23 mouse cellular contexts compared by ENCODE assay signal in genomic region chr15:4315897-4316296, GRCm38 (mm10). TPM values are rescaled to one million over a fixed set of nuclear protein-coding genes. Genes with fewer than 3 reads are reported as not detected.
A peak's percentile ranks its signal among the peaks of the same experiment; 100 is the strongest.
DNase-seq lines count a peak whose midpoint lies in the region; ATAC-seq and TF ChIP-seq lines count a peak whose summit lies in the region.
"Had no signal": no experiment of that assay in that cellular context is flagged by ENCODE, and none has a peak within 500 bp of the region (broad histone marks: within the 10 kb centered on the region; RNA-seq: fewer than 3 reads in every experiment).

No protein-coding gene starts in this region.

- H3K9me3 ChIP-seq in hindbrain, embryonic 16.5 days (ENCODE audit: control insufficient read depth, low read length) = no peaks in the 10 kb centered on the region
- H3K9me3 ChIP-seq in hindbrain, embryonic 14.5 days (ENCODE audit: control insufficient read depth, low read length) = no peaks in the 10 kb centered on the region
- H3K9me3 ChIP-seq in midbrain, embryonic 14.5 days (ENCODE audit: control insufficient read depth, low read length) = no peaks in the 10 kb centered on the region
- H3K9me3 ChIP-seq in midbrain, embryonic 11.5 days (ENCODE audit: control insufficient read depth, low read length) = no peaks in the 10 kb centered on the region
- H3K9me3 ChIP-seq: forebrain, embryonic 15.5 days; limb, embryonic 15.5 days; liver, embryonic 15.5 days; stomach, embryonic 15.5 days had no signal

- H3K9ac ChIP-seq in hindbrain, embryonic 16.5 days (ENCODE audit: low read depth, low read length) = no peak overlapping the region
- H3K9ac ChIP-seq in hindbrain, embryonic 14.5 days = no peak overlapping the region
- no peak overlapping the region for H3K9ac ChIP-seq in midbrain, embryonic 14.5 days (replicated peaks; ENCODE audit: low read length)
- H3K9ac ChIP-seq in midbrain, embryonic 11.5 days (ENCODE audit: low read length) = no peak overlapping the region
- H3K9ac ChIP-seq: forebrain, embryonic 15.5 days; limb, embryonic 15.5 days; liver, embryonic 15.5 days; stomach, embryonic 15.5 days had no signal

- H3K4me1 ChIP-seq in hindbrain, embryonic 16.5 days (ENCODE audit: control insufficient read depth, insufficient read depth, low read depth, low read length) = no peaks in the 10 kb centered on the region
- no peaks in the 10 kb centered on the region for H3K4me1 ChIP-seq in hindbrain, embryonic 14.5 days (replicated peaks; ENCODE audit: control insufficient read depth, insufficient read depth, low read length)
- no peaks in the 10 kb centered on the region for H3K4me1 ChIP-seq in midbrain, embryonic 14.5 days (ENCODE audit: control insufficient read depth, insufficient read depth, low read length)
- H3K4me1 ChIP-seq in midbrain, embryonic 11.5 days (ENCODE audit: control insufficient read depth, insufficient read depth, low read length) = no peaks in the 10 kb centered on the region
- H3K4me1 ChIP-seq: forebrain, embryonic 15.5 days; liver, embryonic 15.5 days; stomach, embryonic 15.5 days had no signal

- no peak overlapping the region for H3K27ac ChIP-seq in hindbrain, embryonic 16.5 days (ENCODE audit: low read depth, low read length)
- no peak overlapping the region for H3K27ac ChIP-seq in hindbrain, embryonic 14.5 days
- H3K27ac ChIP-seq in midbrain, embryonic 14.5 days (replicated peaks; ENCODE audit: low read depth, low read length) = no peak overlapping the region
- no peak overlapping the region for H3K27ac ChIP-seq in midbrain, embryonic 11.5 days (ENCODE audit: low read depth, low read length)
- H3K27ac ChIP-seq: forebrain, embryonic 15.5 days; heart, adult 2 months; hindbrain, postnatal 0 days; limb, embryonic 15.5 days; liver, embryonic 15.5 days; stomach, embryonic 15.5 days had no signal

- H3K4me2 ChIP-seq in hindbrain, embryonic 16.5 days (ENCODE audit: low read length) = no peak overlapping the region
- no peak overlapping the region for H3K4me2 ChIP-seq in hindbrain, embryonic 14.5 days (replicated peaks)
- H3K4me2 ChIP-seq in midbrain, embryonic 14.5 days (ENCODE audit: low read length) = no peak overlapping the region
- H3K4me2 ChIP-seq in midbrain, embryonic 11.5 days = no peak overlapping the region
- H3K4me2 ChIP-seq: forebrain, embryonic 15.5 days; limb, embryonic 15.5 days; liver, embryonic 15.5 days; stomach, embryonic 15.5 days had no signal

- no peaks in the 10 kb centered on the region for H3K36me3 ChIP-seq in hindbrain, embryonic 16.5 days (ENCODE audit: control insufficient read depth, insufficient read depth, low read length)
- no peaks in the 10 kb centered on the region for H3K36me3 ChIP-seq in hindbrain, embryonic 14.5 days (replicated peaks; ENCODE audit: control insufficient read depth, insufficient read depth)
- no peaks in the 10 kb centered on the region for H3K36me3 ChIP-seq in midbrain, embryonic 14.5 days (ENCODE audit: control insufficient read depth, insufficient read depth, low read length)
- H3K36me3 ChIP-seq in midbrain, embryonic 11.5 days (ENCODE audit: control insufficient read depth, insufficient read depth, low read length) = no peaks in the 10 kb centered on the region
- H3K36me3 ChIP-seq: forebrain, embryonic 15.5 days; limb, embryonic 15.5 days; liver, embryonic 15.5 days; stomach, embryonic 15.5 days had no signal

- DNase-seq in embryo, embryonic 11 days = peak; percentile 2
- no peak for DNase-seq in embryo, embryonic 10 days (ENCODE audit: low spot score)
- no peak for DNase-seq in hindbrain, embryonic 14.5 days (ENCODE audit: low spot score)
- peak; percentile 4 for DNase-seq in midbrain, embryonic 14.5 days
- DNase-seq in midbrain, embryonic 11.5 days (ENCODE audit: low spot score, missing footprints) = no peak
- DNase-seq in brain, embryonic 14.5 days (ENCODE audit: low read depth) = peak; percentile 37
- no peak for DNase-seq in ovary, postnatal 36 days (ENCODE audit: low spot score)
- DNase-seq: adrenal gland, postnatal 14 days; cerebellum, adult 18-20 months; cerebellum, postnatal 25 days; gastrocnemius, postnatal 25 days; heart, adult 2 months; heart, postnatal 4 days; retina, postnatal 1 day; thymus, adult 2 months had no signal

- no peak for TF ChIP-seq POLR2A in brain, embryonic 14.5 days (IDR thresholded peaks at IDR 0.05; ENCODE audit: borderline replicate concordance, extremely low read depth, insufficient read depth, insufficient read length, poor library complexity, severe bottlenecking)

- no peak overlapping the region for H3K4me3 ChIP-seq in hindbrain, embryonic 16.5 days (ENCODE audit: low read length)
- no peak overlapping the region for H3K4me3 ChIP-seq in hindbrain, embryonic 14.5 days (replicated peaks; ENCODE audit: low read length)
- no peak overlapping the region for H3K4me3 ChIP-seq in midbrain, embryonic 14.5 days (replicated peaks; ENCODE audit: low read depth, low read length)
- no peak overlapping the region for H3K4me3 ChIP-seq in midbrain, embryonic 11.5 days (ENCODE audit: low read depth, low read length)
- H3K4me3 ChIP-seq: forebrain, embryonic 15.5 days; heart, adult 2 months; limb, embryonic 15.5 days; liver, embryonic 15.5 days; stomach, embryonic 15.5 days had no signal

- WGBS in hindbrain, embryonic 16.5 days = 67% methylated on average over 3 of the region's 3 CpGs
- WGBS in hindbrain, embryonic 14.5 days = 69% methylated on average over 3 of the region's 3 CpGs
- WGBS in midbrain, embryonic 14.5 days = 72% methylated on average over 3 of the region's 3 CpGs
- WGBS in midbrain, embryonic 11.5 days = 78% methylated on average over 3 of the region's 3 CpGs

- no peak for TF ChIP-seq CTCF in brain, embryonic 14.5 days (IDR thresholded peaks at IDR 0.05; ENCODE audit: borderline replicate concordance, extremely low read depth, insufficient read depth, insufficient read length)

- 0 out of 2 replicates have a peak, but pooled peaks have one; percentile 20 for ATAC-seq in hindbrain, embryonic 16.5 days
- no peak for ATAC-seq in hindbrain, embryonic 14.5 days (ENCODE audit: low FRiP score)
- no peak for ATAC-seq in midbrain, embryonic 14.5 days (ENCODE audit: low FRiP score, low TSS enrichment)
- no peak for ATAC-seq in midbrain, embryonic 11.5 days (ENCODE audit: low FRiP score)
- ATAC-seq: forebrain, embryonic 15.5 days; hindbrain, postnatal 0 days; intestine, postnatal 0 days; Patski had no signal

- no peaks in the 10 kb centered on the region for H3K27me3 ChIP-seq in hindbrain, embryonic 16.5 days (replicated peaks; ENCODE audit: control insufficient read depth, insufficient read depth, low read length)
- no peaks in the 10 kb centered on the region for H3K27me3 ChIP-seq in hindbrain, embryonic 14.5 days (ENCODE audit: control insufficient read depth, insufficient read depth, low read length)
- H3K27me3 ChIP-seq in midbrain, embryonic 14.5 days (ENCODE audit: control insufficient read depth, insufficient read depth, low read length) = no peaks in the 10 kb centered on the region
- no peaks in the 10 kb centered on the region for H3K27me3 ChIP-seq in midbrain, embryonic 11.5 days (ENCODE audit: control insufficient read depth, insufficient read depth, low read length)
- H3K27me3 ChIP-seq: forebrain, embryonic 15.5 days; limb, embryonic 15.5 days; liver, embryonic 15.5 days; Patski; stomach, embryonic 15.5 days had no signal

RNA-seq across cellular contexts. Expression of gene Plcxd3, which starts 59.4 kb away (rescaled TPM):
- polyA plus RNA-seq in hindbrain, embryonic 16.5 days (2015; fragmentation: Nextera tagmentation; extraction: Ambion mirVana) = 86.5 and 99.7 TPM in 2 replicates
- polyA plus RNA-seq in hindbrain, embryonic 14.5 days (2014; fragmentation: Nextera tagmentation; extraction: Ambion mirVana) = 75.6 and 79.1 TPM in 2 replicates
- 79.0 and 83.9 TPM in 2 replicates for polyA plus RNA-seq in midbrain, embryonic 14.5 days (2014; fragmentation: Nextera tagmentation; extraction: Ambion mirVana)
- 16.6 and 19.8 TPM in 2 replicates for polyA plus RNA-seq in midbrain, embryonic 11.5 days (2014; fragmentation: Nextera tagmentation; extraction: Ambion mirVana)
- polyA plus RNA-seq in brain, embryonic 14.5 days (2012; rRNA removed) = 4.3 and 9.1 TPM in 2 replicates
- polyA plus RNA-seq: Patski; thymus, adult 2 months had no signal

Comparison
In these comparisons a context has a peak if more than half of its experiments do, and no peak if none do; other contexts are left out.
1. DNase-seq: peak in embryo, embryonic 11 days (single experiment), midbrain, embryonic 14.5 days (single experiment) and brain, embryonic 14.5 days (single experiment); none in embryo, embryonic 10 days (single experiment), hindbrain, embryonic 14.5 days (single experiment), midbrain, embryonic 11.5 days (single experiment) and ovary, postnatal 36 days (single experiment).